In genomic region chr13:99837772-99838425, GRCm38 (mm10) we compare ENCODE assay signal across 8 mouse cellular contexts.
A peak's percentile ranks its signal among the peaks of the same experiment; 100 is the strongest.
DNase-seq lines count a peak whose midpoint lies in the region; ATAC-seq and TF ChIP-seq lines count a peak whose summit lies in the region.

No protein-coding gene starts in this region.

- H3K9me3 ChIP-seq in CH12.LX (replicated peaks; ENCODE audit: low read length): peaks cover 6% of the 10 kb centered on the region
- H3K9me3 ChIP-seq in forebrain, embryonic 10.5 days: peaks cover 14% of the 10 kb centered on the region
- H3K9me3 ChIP-seq in heart, embryonic 12.5 days (replicated peaks): peaks cover 26% of the 10 kb centered on the region
- no peaks in the 10 kb centered on the region for H3K9me3 ChIP-seq in neural tube, embryonic 14.5 days (ENCODE audit: control insufficient read depth, low read length)

- H3K9ac ChIP-seq in CH12.LX (ENCODE audit: insufficient read depth, low read depth): no peak overlapping the region
- no peak overlapping the region for H3K9ac ChIP-seq in heart, embryonic 12.5 days
- H3K9ac ChIP-seq in liver, adult 2 months (ENCODE audit: low read depth, low read length): no peak overlapping the region
- H3K9ac ChIP-seq in neural tube, embryonic 14.5 days (replicated peaks; ENCODE audit: low read depth, low read length): no peak overlapping the region

- ATAC-seq in heart, embryonic 12.5 days (ENCODE audit: insufficient number of reproducible peaks, low FRiP score): peak; percentile 57; the same call in 1 of the 2 replicates
- peak; percentile 90 for ATAC-seq in neural tube, embryonic 14.5 days (ENCODE audit: low read depth)

- DNase-seq in CH12.LX (ENCODE audit: extremely low read depth): peak; percentile 67
- DNase-seq in brain, embryonic 14.5 days (ENCODE audit: low read depth): peak; percentile 95
- DNase-seq in forebrain, embryonic 10.5 days (ENCODE audit: extremely low spot score, low spot score): peak; percentile 67
- DNase-seq in kidney, postnatal 10 days: peak; percentile 88
- DNase-seq in liver, adult 2 months (ENCODE audit: extremely low read depth, low read depth, low spot score): peak; percentile 15
- peak; percentile 69 for DNase-seq in urinary bladder, postnatal 14 days (ENCODE audit: low spot score)

- no peak overlapping the region for H3K4me3 ChIP-seq in CH12.LX (replicated peaks in 1 of 3; ENCODE audit: low read depth in 2 of 3, low read length in 2 of 3, poor library complexity in 1 of 3)
- no peak overlapping the region for H3K4me3 ChIP-seq in forebrain, embryonic 10.5 days
- H3K4me3 ChIP-seq in heart, embryonic 12.5 days: no peak overlapping the region
- no peak overlapping the region for H3K4me3 ChIP-seq in liver, adult 2 months (ENCODE audit: insufficient read depth, low read depth, low read length)
- no peak overlapping the region for H3K4me3 ChIP-seq in neural tube, embryonic 14.5 days (ENCODE audit: low read depth, low read length)

- H3K4me1 ChIP-seq in CH12.LX (ENCODE audit: control insufficient read depth in 1 of 2, insufficient read depth in 2 of 2): peaks cover 0 to 3% of the 10 kb centered on the region in 2 experiments; a peak in 1 of 4 replicates
- H3K4me1 ChIP-seq in forebrain, embryonic 10.5 days: peaks cover 12% of the 10 kb centered on the region; the same call in 1 of the 2 replicates
- peaks cover 9% of the 10 kb centered on the region for H3K4me1 ChIP-seq in heart, embryonic 12.5 days (replicated peaks)
- H3K4me1 ChIP-seq in liver, adult 2 months (ENCODE audit: control insufficient read depth, insufficient read depth, low read length): no peaks in the 10 kb centered on the region; the same call in 1 of the 2 replicates
- peaks cover 22% of the 10 kb centered on the region for H3K4me1 ChIP-seq in neural tube, embryonic 14.5 days (ENCODE audit: control insufficient read depth, insufficient read depth, low read length)

- no peak overlapping the region for H3K4me2 ChIP-seq in CH12.LX (ENCODE audit: insufficient read depth, low read depth, poor library complexity, severe bottlenecking)
- no peak overlapping the region for H3K4me2 ChIP-seq in heart, embryonic 12.5 days
- 0 out of 2 replicates have a peak overlapping the region, but pooled peaks have one; percentile 3 for H3K4me2 ChIP-seq in neural tube, embryonic 14.5 days (ENCODE audit: low read depth, low read length)

- TF ChIP-seq RAD21 in CH12.LX (IDR thresholded peaks at IDR 0.05; ENCODE audit: low read depth, low read length): peak; percentile 82

- H3K27me3 ChIP-seq in CH12.LX (replicated peaks): no peaks in the 10 kb centered on the region
- H3K27me3 ChIP-seq in forebrain, embryonic 10.5 days (ENCODE audit: poor library complexity, severe bottlenecking): no peaks in the 10 kb centered on the region
- H3K27me3 ChIP-seq in heart, embryonic 12.5 days (replicated peaks): no peaks in the 10 kb centered on the region
- H3K27me3 ChIP-seq in liver, adult 2 months (ENCODE audit: control insufficient read depth, insufficient read depth, low read length): no peaks in the 10 kb centered on the region
- H3K27me3 ChIP-seq in neural tube, embryonic 14.5 days (ENCODE audit: control insufficient read depth, insufficient read depth, low read length): no peaks in the 10 kb centered on the region

- no peak overlapping the region for H3K27ac ChIP-seq in CH12.LX (ENCODE audit: insufficient read depth, low read depth)
- H3K27ac ChIP-seq in forebrain, embryonic 10.5 days: peak overlapping the region; percentile 58; the same call in 1 of the 2 replicates
- no peak overlapping the region for H3K27ac ChIP-seq in heart, embryonic 12.5 days (ENCODE audit: poor library complexity, severe bottlenecking)
- no peak overlapping the region for H3K27ac ChIP-seq in liver, adult 2 months (replicated peaks; ENCODE audit: insufficient read depth, low read depth, low read length)
- H3K27ac ChIP-seq in neural tube, embryonic 14.5 days (ENCODE audit: low read depth, low read length): no peak overlapping the region

- H3K79me2 ChIP-seq in CH12.LX (replicated peaks; ENCODE audit: control insufficient read depth, extremely low read depth, insufficient read depth, poor library complexity, severe bottlenecking): no peaks in the 10 kb centered on the region
- H3K79me2 ChIP-seq in liver, adult 2 months (ENCODE audit: control insufficient read depth, insufficient read depth, low read length): no peaks in the 10 kb centered on the region

- peak; percentile 61 to 81 for TF ChIP-seq CTCF in CH12.LX (conservative IDR thresholded peaks at IDR 0.05 in 1 of 2, IDR thresholded peaks at IDR 0.05 in 1 of 2; ENCODE audit: low read depth in 2 of 2, low read length in 2 of 2)
- TF ChIP-seq CTCF in brain, embryonic 14.5 days (IDR thresholded peaks at IDR 0.05; ENCODE audit: borderline replicate concordance, extremely low read depth, insufficient read depth, insufficient read length): peak; percentile 74; the same call in 1 of the 2 replicates
- no peak for TF ChIP-seq CTCF in liver, adult 2 months (IDR thresholded peaks at IDR 0.05; ENCODE audit: low read depth, low read length)

- TF ChIP-seq EP300 in CH12.LX (IDR thresholded peaks at IDR 0.05; ENCODE audit: low read length): no peak

- WGBS in forebrain, embryonic 10.5 days: 43% methylated on average over 11 of the region's 11 CpGs
- 36% methylated on average over 11 of the region's 11 CpGs for WGBS in heart, embryonic 12.5 days
- WGBS in liver, adult 2 months: 40% methylated on average over 11 of the region's 11 CpGs
- 24% methylated on average over 11 of the region's 11 CpGs for WGBS in neural tube, embryonic 14.5 days

- TF ChIP-seq POLR2A in CH12.LX (IDR thresholded peaks at IDR 0.05; ENCODE audit: low read depth, low read length): no peak
- TF ChIP-seq POLR2A in brain, embryonic 14.5 days (IDR thresholded peaks at IDR 0.05; ENCODE audit: borderline replicate concordance, extremely low read depth, insufficient read depth, insufficient read length, poor library complexity, severe bottlenecking): no peak
- no peak for TF ChIP-seq POLR2A in liver, adult 2 months (IDR thresholded peaks at IDR 0.05; ENCODE audit: extremely low read depth, insufficient read depth, low read length)

- no peaks in the 10 kb centered on the region for H3K36me3 ChIP-seq in CH12.LX (replicated peaks in 1 of 2; ENCODE audit: control insufficient read depth in 1 of 2, insufficient read depth in 1 of 2, low read length in 1 of 2)
- H3K36me3 ChIP-seq in forebrain, embryonic 10.5 days (replicated peaks): 0 out of 2 replicates have a peak, but pooled peaks cover 3% of the 10 kb centered on the region
- no peaks in the 10 kb centered on the region for H3K36me3 ChIP-seq in heart, embryonic 12.5 days
- H3K36me3 ChIP-seq in liver, adult 2 months (ENCODE audit: control insufficient read depth, insufficient read depth, low read length): no peaks in the 10 kb centered on the region
- no peaks in the 10 kb centered on the region for H3K36me3 ChIP-seq in neural tube, embryonic 14.5 days (ENCODE audit: control insufficient read depth, insufficient read depth, low read length)

- dilution Hi-C loops in CH12.LX (cut with MboI; ENCODE audit: extremely low pct_ligation_motif_present, extremely low pct_unique_long_range_greater_than_20kb, low sequenced_read_pairs): no loop called here

- in situ Hi-C loops in CH12.LX (cut with MboI; ENCODE audit: low pct_ligation_motif_present, low pct_unique_long_range_greater_than_20kb, low sequenced_read_pairs): loop anchor here (25.0 kb wide), 2 partner anchors 226 to 326 kb away; partner anchors contain the start of gene Map1b

TF ChIP-seq in CH12.LX, 34 proteins besides CTCF, POLR2A, EP300 and RAD21:
- TF ChIP-seq ETS1 (conservative IDR thresholded peaks at IDR 0.05; ENCODE audit: low read depth, low read length): no peak
- TF ChIP-seq MAZ (IDR thresholded peaks at IDR 0.05; ENCODE audit: low read depth, low read length): no peak
- peak; percentile 42; the same call in 1 of the 2 replicates for TF ChIP-seq ZC3H11A (IDR thresholded peaks at IDR 0.05; ENCODE audit: low read depth, low read length)
- peak; percentile 81 for TF ChIP-seq SMC3 (IDR thresholded peaks at IDR 0.05; ENCODE audit: low read depth, low read length)

Comparison
In these comparisons a context has a peak if more than half of its experiments do, and no peak if none do; other contexts are left out.
1. DNase-seq: peak in every context shown above with its lines; median percentile 95 in brain, embryonic 14.5 days; 88 in kidney, postnatal 10 days; 69 in urinary bladder, postnatal 14 days; 67 in CH12.LX; 67 in forebrain, embryonic 10.5 days; 15 in liver, adult 2 months.